Mouse (Mus musculus) spleen, adult 2 months (tissue): ENCODE results near the gene Nuak1. TPM values are rescaled to one million over a fixed set of nuclear protein-coding genes. Genes with fewer than 3 reads are reported as not detected.

Experiments
- DNase-seq, 2 experiments: peaks; one replicate each; pipeline versions ENCODE4 v3.0.0 to v3.0.0-alpha.2; 2012 to 2021; ENCODE audit warnings: low spot score in 2 of 2, low read depth in 1 of 2
- H3K27ac ChIP-seq: fragments of 200-500 bp; 2 replicates; pipeline ENCODE4 v1.5.1; 2012; ENCODE audit warnings: low read length, inconsistent platforms; ENCODE audit not compliant: insufficient read depth
- H3K27me3 ChIP-seq: fragments of 200-500 bp; 2 replicates; pipeline ENCODE4 v1.6.1; 2012; ENCODE audit warnings: mild to moderate bottlenecking, moderate library complexity, low read length, inconsistent platforms; ENCODE audit not compliant: control insufficient read depth, insufficient read depth
- H3K36me3 ChIP-seq: fragments of 200-500 bp; 2 replicates; pipeline ENCODE4 v1.6.1; 2012; ENCODE audit warnings: mild to moderate bottlenecking, low read length, inconsistent platforms; ENCODE audit not compliant: control insufficient read depth, insufficient read depth
- H3K4me1 ChIP-seq: fragments of 200-500 bp; 2 replicates; pipeline ENCODE4 v1.6.1; 2011; ENCODE audit warnings: inconsistent platforms; ENCODE audit not compliant: control insufficient read depth, insufficient read depth, insufficient read length
- H3K4me3 ChIP-seq: fragments of 200-500 bp; 2 replicates; pipeline ENCODE4 v1.5.1; 2011; ENCODE audit warnings: mild to moderate bottlenecking, inconsistent platforms; ENCODE audit not compliant: insufficient read depth, insufficient read length; ENCODE audit errors: extremely low read depth
- CTCF ChIP-seq: fragments of 200-500 bp; IDR thresholded peaks from 2 replicates; pipeline ENCODE4 v1.5.1; 2011; ENCODE audit warnings: mild to moderate bottlenecking, inconsistent platforms; ENCODE audit not compliant: insufficient read depth, insufficient read length, insufficient replicate concordance; ENCODE audit errors: extremely low read depth
- POLR2A ChIP-seq: fragments of 200-500 bp; IDR thresholded peaks from 2 replicates; pipeline ENCODE4 v1.6.1; 2011; ENCODE audit warnings: low read depth, low read length, inconsistent platforms
- whole genome bisulfite sequencing: fragments of 180-500 bp; shearing (Covaris S2); methylation state at CpG from one replicate; pipeline ENCODE4 v1.1.7; 2018; 5-methylcytosine and 5-hydroxymethylcytosine counted together
- polyA plus RNA-seq: library from polyadenylated mRNA; depleted of rRNA; stranded (reverse); fragments of >200 nt; gene quantifications from 2 replicates; pipeline ENCODE4 v1.2.3, GENCODE M21; 2012

Gene Nuak1
- polyA plus RNA-seq, 1 experiment: 7.0 TPM

DNA sequence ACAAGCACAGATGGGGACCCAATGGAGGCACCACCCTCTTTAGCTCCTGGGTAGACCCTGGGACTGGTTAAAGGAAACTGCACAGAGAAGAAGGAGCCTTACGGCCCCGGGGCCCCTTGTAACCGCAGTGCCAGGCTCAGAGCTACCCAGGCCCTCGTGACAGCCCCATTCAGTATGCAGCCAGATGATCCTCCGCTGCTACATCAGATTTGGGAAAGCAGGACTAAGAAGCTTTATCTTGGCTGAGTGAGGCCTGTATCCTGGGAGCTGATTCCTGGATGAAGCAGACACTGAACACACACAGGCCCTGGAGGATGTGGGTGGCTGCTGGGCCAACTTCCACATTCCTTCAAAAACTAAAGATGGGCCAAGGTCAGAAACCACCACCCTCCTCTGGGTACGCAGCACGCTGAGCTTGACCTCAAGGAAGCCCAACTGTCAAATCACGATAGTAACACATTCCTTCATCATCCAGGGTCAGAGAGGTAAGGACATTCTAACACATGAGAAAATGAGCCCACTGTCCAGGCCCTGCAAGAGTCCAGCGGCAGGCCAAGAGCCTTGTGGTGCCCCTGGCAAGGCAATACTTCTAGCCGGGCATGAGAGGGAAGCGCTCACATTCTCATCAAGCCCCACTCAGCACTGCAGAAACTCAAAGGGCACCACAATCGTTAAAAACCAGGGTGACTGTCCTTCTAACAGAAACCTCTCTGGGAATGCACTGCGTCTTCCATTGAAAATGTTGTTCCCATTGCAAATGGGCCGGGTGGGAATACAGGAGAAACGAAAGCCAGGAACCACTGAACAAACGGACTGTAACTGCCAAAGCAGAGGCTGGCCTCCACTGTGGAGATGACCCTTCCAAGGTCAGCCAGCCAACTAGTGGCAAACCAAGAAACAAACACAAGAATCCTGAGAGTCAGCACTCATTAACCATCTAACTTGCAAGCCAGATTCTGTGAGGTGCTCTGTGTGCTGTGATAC, 29.0 kb downstream of the Nuak1 start:
- Histone ChIP-seq H3K27ac (no peak overlapping the region), H3K36me3 (no peaks in the 10 kb centered on the region), H3K4me3 (no peak overlapping the region), H3K27me3 (no peaks in the 10 kb centered on the region), H3K4me1 (0 out of 2 replicates have a peak, but pooled peaks cover 3% of the 10 kb centered on the region)
- no peak for DNase-seq
- WGBS: 81% methylated on average over 16 of the region's 16 CpGs
- TF ChIP-seq CTCF: no peak
- no peak for TF ChIP-seq POLR2A

- no peak for DNase-seq
- H3K4me3 ChIP-seq: no peak overlapping the region
Observed at GRCm38 (mm10) chr10:84408965-84409660, 31.3 kb downstream of the Nuak1 start.

GRCm38 (mm10) chr10:84405135-84405776, 35.1 kb downstream of the Nuak1 start:
- H3K27me3 ChIP-seq: no peaks in the 10 kb centered on the region
- WGBS: 72% methylated on average over 8 of the region's 8 CpGs

More at GRCm38 (mm10) chr10:84408965-84409660, 31.3 kb downstream of the Nuak1 start:
- WGBS: 69% methylated on average over 13 of the region's 13 CpGs
- Histone ChIP-seq H3K36me3 (no peaks in the 10 kb centered on the region), H3K27me3 (no peaks in the 10 kb centered on the region), H3K27ac (no peak overlapping the region), H3K4me1 (0 out of 2 replicates have a peak, but pooled peaks cover 3% of the 10 kb centered on the region)
- TF ChIP-seq CTCF (no peak), POLR2A (no peak)

DNA sequence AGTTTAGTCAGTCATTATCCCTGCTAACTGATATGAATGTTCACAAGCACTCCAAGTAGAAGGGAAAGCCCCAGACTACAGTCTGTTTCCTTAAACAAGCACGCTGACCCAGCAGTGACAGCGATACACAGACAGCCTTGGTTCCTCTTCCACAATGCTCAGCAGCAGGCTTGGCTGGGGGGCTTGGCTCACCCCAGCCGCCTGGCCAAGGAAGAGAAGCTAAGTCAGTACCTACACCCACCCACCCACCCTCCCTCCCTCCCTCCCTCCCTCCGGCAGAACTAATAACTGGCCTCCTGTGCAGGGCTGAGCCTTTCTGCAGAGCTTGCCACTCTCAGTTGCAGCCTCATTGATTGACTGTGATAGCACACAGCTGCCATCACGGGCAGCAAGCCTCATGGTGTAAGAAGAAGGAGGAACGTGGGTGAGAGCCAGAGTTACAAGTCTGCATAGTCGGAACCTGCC, 38.5 kb downstream of the Nuak1 start:
- Histone ChIP-seq H3K27me3 (no peaks in the 10 kb centered on the region), H3K4me3 (no peak overlapping the region), H3K27ac (no peak overlapping the region; the same call in 1 of the 2 replicates), H3K4me1 (no peaks in the 10 kb centered on the region; the same call in 1 of the 2 replicates), H3K36me3 (no peaks in the 10 kb centered on the region)
- 7% methylated on average over 7 of the region's 7 CpGs for WGBS
- TF ChIP-seq CTCF (no peak), POLR2A (no peak)
- DNase-seq: peak in 1 of 2 experiments; percentile 43

More at GRCm38 (mm10) chr10:84405135-84405776, 35.1 kb downstream of the Nuak1 start:
- TF ChIP-seq CTCF (no peak), POLR2A (no peak)
- no peak overlapping the region for H3K4me3 ChIP-seq
- H3K4me1 ChIP-seq: no peaks in the 10 kb centered on the region; the same call in 1 of the 2 replicates
- no peak overlapping the region for H3K27ac ChIP-seq
- no peaks in the 10 kb centered on the region for H3K36me3 ChIP-seq
- no peak for DNase-seq

DNA sequence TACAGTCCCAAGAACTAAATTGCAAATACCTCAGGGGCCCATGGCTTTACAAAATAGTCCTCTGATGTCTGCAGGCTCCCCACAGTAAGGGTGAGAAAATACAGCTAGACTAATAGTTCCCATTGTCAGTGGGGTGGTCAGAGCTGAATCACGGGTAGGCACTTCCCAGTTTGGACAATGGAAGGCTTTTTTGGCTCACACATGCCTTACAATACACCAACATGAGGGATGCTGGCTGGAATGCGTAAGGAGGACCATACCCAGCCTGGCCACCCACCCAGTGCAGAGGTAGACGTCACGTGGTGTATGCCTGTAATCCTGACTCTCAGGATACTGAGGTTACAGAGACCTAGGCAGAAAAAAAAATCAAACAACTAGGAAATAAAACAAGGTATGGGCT, 39.2 kb downstream of the Nuak1 start:
- no peaks in the 10 kb centered on the region for H3K27me3 ChIP-seq
- DNase-seq: no peak
- no peak overlapping the region for H3K4me3 ChIP-seq
- no peak overlapping the region for H3K27ac ChIP-seq
- H3K36me3 ChIP-seq: no peaks in the 10 kb centered on the region
- TF ChIP-seq POLR2A: no peak
- TF ChIP-seq CTCF: no peak
- WGBS: 68% methylated on average over 4 of the region's 4 CpGs
- no peaks in the 10 kb centered on the region; the same call in 1 of the 2 replicates for H3K4me1 ChIP-seq

GRCm38 (mm10) chr10:84400037-84400681, 40.2 kb downstream of the Nuak1 start:
- Histone ChIP-seq H3K4me3 (no peak overlapping the region), H3K27me3 (no peaks in the 10 kb centered on the region), H3K36me3 (no peaks in the 10 kb centered on the region), H3K4me1 (no peaks in the 10 kb centered on the region; the same call in 1 of the 2 replicates), H3K27ac (no peak overlapping the region)
- 92% methylated on average over 7 of the region's 7 CpGs for WGBS
- DNase-seq: no peak
- TF ChIP-seq POLR2A (no peak), CTCF (no peak)
